ENCODE assay signal across 21 mouse cellular contexts in the genomic region with DNA sequence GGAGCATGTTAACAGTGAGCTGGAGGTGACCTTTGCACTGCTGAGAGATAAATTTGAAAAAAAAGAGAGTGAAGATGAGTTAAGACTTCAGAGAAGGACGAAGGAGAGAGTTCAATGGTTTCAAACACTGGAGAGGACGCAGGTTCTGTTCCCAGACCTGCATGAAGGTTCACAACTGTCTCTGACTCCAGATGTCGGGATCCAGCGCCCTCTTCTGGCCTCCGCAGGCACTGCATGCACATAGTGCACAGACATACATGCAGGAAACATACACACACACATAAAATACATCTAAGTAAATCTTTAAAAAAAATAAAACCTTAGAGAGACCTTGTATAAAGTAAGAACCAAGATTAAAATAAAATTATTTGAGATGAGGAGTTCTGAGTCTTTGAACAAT.
DNase-seq lines count a peak whose midpoint lies in the region; ATAC-seq and TF ChIP-seq lines count a peak whose summit lies in the region.
"Had no signal": no experiment of that assay in that cellular context is flagged by ENCODE, and none has a peak within 500 bp of the region (broad histone marks: within the 10 kb centered on the region; RNA-seq: fewer than 3 reads in every experiment).

No protein-coding gene starts in this region.

- H3K4me2 ChIP-seq in liver, embryonic 14.5 days (ENCODE audit: low read depth) = no peak overlapping the region
- no peak overlapping the region for H3K4me2 ChIP-seq in liver, embryonic 12.5 days
- no peak overlapping the region for H3K4me2 ChIP-seq in hindbrain, embryonic 16.5 days (ENCODE audit: low read length)
- H3K4me2 ChIP-seq: forebrain, embryonic 15.5 days; heart, embryonic 12.5 days; liver, embryonic 13.5 days; neural tube, embryonic 13.5 days; stomach, embryonic 15.5 days had no signal

- no peaks in the 10 kb centered on the region for H3K27me3 ChIP-seq in liver, embryonic 14.5 days (ENCODE audit: control insufficient read depth, insufficient read depth, low read length)
- H3K27me3 ChIP-seq in liver, embryonic 12.5 days (replicated peaks) = no peaks in the 10 kb centered on the region
- no peaks in the 10 kb centered on the region for H3K27me3 ChIP-seq in Patski
- H3K27me3 ChIP-seq in hindbrain, embryonic 16.5 days (replicated peaks; ENCODE audit: control insufficient read depth, insufficient read depth, low read length) = no peaks in the 10 kb centered on the region
- H3K27me3 ChIP-seq: forebrain, embryonic 15.5 days; liver, embryonic 13.5 days; neural tube, embryonic 13.5 days; stomach, embryonic 15.5 days had no signal

- H3K4me3 ChIP-seq in gastrocnemius, adult 2 months = no peak overlapping the region
- no peak overlapping the region for H3K4me3 ChIP-seq in liver, embryonic 14.5 days (ENCODE audit: insufficient read depth in 1 of 2, low read depth in 2 of 2, low read length in 2 of 2)
- no peak overlapping the region for H3K4me3 ChIP-seq in liver, embryonic 12.5 days
- H3K4me3 ChIP-seq in hindbrain, embryonic 16.5 days (ENCODE audit: low read length) = no peak overlapping the region
- H3K4me3 ChIP-seq: forebrain, embryonic 15.5 days; heart, embryonic 12.5 days; hindbrain, embryonic 10.5 days; liver, embryonic 13.5 days; neural tube, embryonic 13.5 days; stomach, embryonic 15.5 days had no signal

- no peak for DNase-seq in gastrocnemius, adult 2 months
- no peak for DNase-seq in gastrocnemius, postnatal 10 days
- DNase-seq in liver, embryonic 14.5 days (ENCODE audit: low read depth in 3 of 3, low spot score in 3 of 3) = no peak
- no peak for DNase-seq in Patski (ENCODE audit: low read depth, low spot score)
- peak; percentile 47 for DNase-seq in testis, postnatal 10 days (ENCODE audit: low spot score)
- no peak for DNase-seq in frontal cortex, postnatal 10 days (ENCODE audit: low spot score in 2 of 2)
- DNase-seq: cerebellum, adult 11 months; embryo, embryonic 11 days; gastrocnemius, postnatal 25 days; kidney, adult 18-20 months; liver, embryonic 13.5 days had no signal

- peak; percentile 32 for TF ChIP-seq CTCF in gastrocnemius, adult 2 months (IDR thresholded peaks at IDR 0.05)
- TF ChIP-seq CTCF in liver, embryonic 14.5 days (IDR thresholded peaks at IDR 0.05; ENCODE audit: low read depth) = peak; percentile 57
- TF ChIP-seq CTCF in Patski (IDR thresholded peaks at IDR 0.05) = peak; percentile 31

- no peak overlapping the region for H3K27ac ChIP-seq in gastrocnemius, adult 2 months
- no peak overlapping the region for H3K27ac ChIP-seq in liver, embryonic 14.5 days
- H3K27ac ChIP-seq in liver, embryonic 12.5 days = no peak overlapping the region
- no peak overlapping the region for H3K27ac ChIP-seq in hindbrain, embryonic 16.5 days (ENCODE audit: low read depth, low read length)
- H3K27ac ChIP-seq: forebrain, embryonic 15.5 days; hindbrain, embryonic 10.5 days; liver, embryonic 13.5 days; macrophage; neural tube, embryonic 13.5 days; stomach, embryonic 15.5 days had no signal

- TF ChIP-seq EP300 in liver, embryonic 14.5 days (IDR thresholded peaks at IDR 0.05; ENCODE audit: low read depth) = no peak

- intact Hi-C loops in gastrocnemius, adult 2 months (cut with DNase I) = no loop called here

- in situ Hi-C loops in Patski (cut with MboI; ENCODE audit: low pct_unique_long_range_greater_than_20kb) = no loop called here

- CTCF ChIA-PET in Patski (lab: Charles Lee) = no interaction called here

- POLR2A ChIA-PET in Patski (lab: Charles Lee) = no interaction called here

- no peaks in the 10 kb centered on the region for H3K36me3 ChIP-seq in liver, embryonic 14.5 days (replicated peaks; ENCODE audit: control insufficient read depth, insufficient read depth, low read depth)
- H3K36me3 ChIP-seq in liver, embryonic 12.5 days = no peaks in the 10 kb centered on the region
- H3K36me3 ChIP-seq in hindbrain, embryonic 16.5 days (ENCODE audit: control insufficient read depth, insufficient read depth, low read length) = no peaks in the 10 kb centered on the region
- H3K36me3 ChIP-seq: forebrain, embryonic 15.5 days; G1E; heart, embryonic 12.5 days; hindbrain, embryonic 10.5 days; liver, embryonic 13.5 days; neural tube, embryonic 13.5 days; stomach, embryonic 15.5 days had no signal

- H3K9ac ChIP-seq in liver, embryonic 14.5 days (replicated peaks) = no peak overlapping the region
- H3K9ac ChIP-seq in liver, embryonic 12.5 days = no peak overlapping the region
- H3K9ac ChIP-seq in hindbrain, embryonic 16.5 days (ENCODE audit: low read depth, low read length) = no peak overlapping the region
- H3K9ac ChIP-seq: forebrain, embryonic 15.5 days; heart, embryonic 12.5 days; liver, embryonic 13.5 days; neural tube, embryonic 13.5 days; stomach, embryonic 15.5 days had no signal

- 50% methylated on average over 5 of the region's 5 CpGs for WGBS in liver, embryonic 14.5 days (ENCODE audit: insufficient replicate concordance)
- WGBS in liver, embryonic 12.5 days (ENCODE audit: insufficient replicate concordance) = 55% methylated on average over 5 of the region's 5 CpGs
- 73% methylated on average over 5 of the region's 5 CpGs for WGBS in hindbrain, embryonic 16.5 days

- ATAC-seq in liver, embryonic 14.5 days (ENCODE audit: insufficient read depth) = no peak
- no peak for ATAC-seq in liver, embryonic 12.5 days
- no peak for ATAC-seq in Patski
- no peak for ATAC-seq in hindbrain, embryonic 16.5 days
- ATAC-seq: activated CD4-positive, CD25-positive, alpha-beta regulatory T cell, adult 4 months; forebrain, embryonic 15.5 days had no signal

- no peaks in the 10 kb centered on the region for H3K4me1 ChIP-seq in liver, embryonic 14.5 days (replicated peaks; ENCODE audit: control insufficient read depth in 2 of 2, insufficient read depth in 2 of 2, low read length in 1 of 2)
- H3K4me1 ChIP-seq in liver, embryonic 12.5 days = no peaks in the 10 kb centered on the region
- peaks cover 2% of the 10 kb centered on the region; the same call in 1 of the 2 replicates for H3K4me1 ChIP-seq in hindbrain, embryonic 16.5 days (ENCODE audit: control insufficient read depth, insufficient read depth, low read depth, low read length)
- H3K4me1 ChIP-seq: liver, embryonic 13.5 days; stomach, embryonic 15.5 days had no signal

- no peaks in the 10 kb centered on the region for H3K9me3 ChIP-seq in liver, embryonic 14.5 days (ENCODE audit: control insufficient read depth, low read length)
- H3K9me3 ChIP-seq in liver, embryonic 12.5 days (replicated peaks) = no peaks in the 10 kb centered on the region
- no peaks in the 10 kb centered on the region for H3K9me3 ChIP-seq in hindbrain, embryonic 16.5 days (ENCODE audit: control insufficient read depth, low read length)
- H3K9me3 ChIP-seq: forebrain, embryonic 15.5 days; liver, embryonic 13.5 days; neural tube, embryonic 13.5 days; stomach, embryonic 15.5 days had no signal
